Mouse (Mus musculus) olfactory bulb, adult 2 months (tissue): ENCODE measurements at regions not wholly inside any gene's neighbourhood (a gene's known extent, or its start where the extent isn't known, plus 50 kb on each side); places are given as distances from the start of the nearest gene placed in this dataset.

Experiments
- H3K27ac ChIP-seq: fragments of 200-500 bp; 2 replicates; pipeline ENCODE4 v1.5.1; 2012; ENCODE audit warnings: low read depth, low read length; ENCODE audit not compliant: insufficient read depth
- H3K4me1 ChIP-seq: fragments of 200-500 bp; 2 replicates; pipeline ENCODE4 v1.6.1; 2012; ENCODE audit warnings: low read length; ENCODE audit not compliant: control insufficient read depth, insufficient read depth
- H3K4me3 ChIP-seq: fragments of 200-500 bp; 2 replicates; pipeline ENCODE4 v1.5.1; 2012; ENCODE audit warnings: mild to moderate bottlenecking, low read depth, low read length, moderate library complexity; ENCODE audit not compliant: insufficient read depth
- CTCF ChIP-seq: fragments of 200-500 bp; IDR thresholded peaks from 2 replicates; pipeline ENCODE4 v1.5.1; 2012; ENCODE audit warnings: low read depth, mild to moderate bottlenecking, low read length, moderate library complexity; ENCODE audit not compliant: insufficient read depth
- POLR2A ChIP-seq: fragments of 200-500 bp; IDR thresholded peaks from 2 replicates; pipeline ENCODE4 v1.6.1; 2012; ENCODE audit warnings: mild to moderate bottlenecking, low read depth, low read length, moderate library complexity; ENCODE audit not compliant: insufficient read depth
- WGBS: fragments of 180-500 bp; shearing (Covaris S2); methylation state at CpG from one replicate; pipeline ENCODE4 v1.1.7; 2018; 5-methylcytosine and 5-hydroxymethylcytosine counted together

DNA sequence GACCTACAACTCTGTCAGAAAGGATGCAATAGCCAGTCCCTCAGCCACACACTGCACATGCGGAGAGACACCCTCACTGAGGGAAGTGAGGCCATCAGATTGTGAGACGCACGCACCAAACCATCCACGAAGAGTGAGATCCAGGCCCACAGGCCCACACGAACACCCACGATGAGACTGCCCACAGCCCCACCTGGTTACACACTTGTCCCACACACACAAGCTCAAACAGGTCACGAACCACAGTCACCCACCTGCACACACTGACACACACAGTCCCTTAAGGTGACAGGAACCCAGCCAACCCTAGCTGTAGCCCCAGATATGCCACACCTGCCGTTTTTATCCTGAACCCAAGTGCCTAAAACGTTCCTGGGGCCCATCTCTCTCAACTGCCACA, 76.8 kb downstream of the Zfp36l2 start:
- TF ChIP-seq POLR2A: no peak
- no peak for TF ChIP-seq CTCF
- Histone ChIP-seq H3K4me1 (peaks cover 12% of the 10 kb centered on the region), H3K4me3 (no peak overlapping the region), H3K27ac (no peak overlapping the region)
- 92% methylated on average over 9 of the region's 9 CpGs for WGBS

DNA sequence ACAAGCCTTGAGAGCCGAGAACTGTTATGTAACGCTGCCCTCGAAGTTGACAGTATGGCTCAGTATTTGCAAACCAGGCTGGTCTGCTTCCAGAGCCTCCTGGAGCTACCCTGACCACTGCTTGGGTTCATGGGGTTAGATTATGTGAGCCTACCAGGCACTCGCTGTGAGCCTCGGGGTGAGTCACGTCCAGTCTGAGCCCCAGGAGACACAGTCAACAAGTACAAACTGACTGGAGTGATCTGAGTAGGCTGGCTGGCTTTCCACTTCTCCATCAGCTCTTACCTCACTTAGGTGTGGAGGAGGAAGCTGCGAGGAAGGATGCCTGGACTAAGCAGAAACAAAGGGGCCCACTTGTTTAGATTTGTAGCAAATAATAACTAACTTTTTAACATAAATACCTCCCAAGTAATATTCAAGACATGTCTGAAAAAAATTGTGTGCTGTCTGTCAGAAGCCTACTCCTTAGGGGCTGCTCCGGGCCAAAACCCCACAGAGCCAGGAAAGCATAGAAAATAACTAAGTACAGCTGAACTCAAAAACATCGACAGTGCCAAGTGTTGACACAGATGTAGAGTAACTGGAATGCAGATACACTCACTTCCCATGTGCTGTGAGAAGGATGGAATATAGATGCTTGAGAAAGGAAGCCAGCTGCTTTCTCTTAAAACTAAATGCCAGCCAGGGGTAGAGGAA, 77.6 kb downstream of the Zfp36l2 start:
- WGBS: 81% methylated on average over 9 of the region's 9 CpGs
- H3K4me3 ChIP-seq: no peak overlapping the region
- no peak overlapping the region for H3K27ac ChIP-seq
- no peak for TF ChIP-seq CTCF
- peaks cover 10% of the 10 kb centered on the region for H3K4me1 ChIP-seq

DNA sequence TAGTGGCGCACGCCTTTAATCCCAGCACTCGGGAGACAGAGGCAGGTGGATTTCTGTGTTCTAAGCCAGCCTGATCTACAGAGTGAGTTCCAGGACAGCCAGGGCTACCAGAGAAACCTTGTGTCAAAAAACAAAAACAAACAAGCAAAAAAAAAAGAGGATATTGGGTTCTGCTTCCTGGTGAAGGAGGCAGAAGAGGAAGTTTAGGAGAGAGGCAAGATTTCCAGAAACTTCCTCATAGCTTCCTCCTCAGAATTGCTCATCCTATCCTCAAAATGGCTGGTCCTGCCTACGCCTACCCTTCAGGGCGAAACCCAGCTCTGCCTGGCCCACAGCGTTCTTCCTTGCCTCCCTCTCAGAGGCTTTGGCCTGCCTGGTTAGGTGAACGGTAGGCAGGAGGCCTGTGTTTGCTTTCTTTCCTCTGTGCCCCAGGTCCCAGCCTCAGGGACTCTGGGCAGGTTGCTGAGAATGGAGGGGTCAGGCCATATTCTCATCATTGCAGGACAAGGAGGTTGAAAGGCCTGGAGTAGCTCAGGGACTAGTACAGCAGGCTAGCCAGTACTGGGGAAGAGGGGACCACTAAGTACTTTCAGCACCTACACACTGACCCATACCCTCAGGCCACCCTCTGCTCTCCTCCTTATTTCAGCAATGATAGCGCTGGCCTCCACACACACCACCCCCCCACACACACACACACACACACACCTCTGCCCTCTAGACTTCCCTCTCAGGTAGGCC, 79.6 kb downstream of the Zfp36l2 start:
- 95% methylated on average over 8 of the region's 8 CpGs for WGBS
- no peak for TF ChIP-seq POLR2A
- TF ChIP-seq CTCF: no peak
- Histone ChIP-seq H3K4me3 (no peak overlapping the region), H3K4me1 (0 out of 2 replicates have a peak, but pooled peaks cover 4% of the 10 kb centered on the region), H3K27ac (no peak overlapping the region)

DNA sequence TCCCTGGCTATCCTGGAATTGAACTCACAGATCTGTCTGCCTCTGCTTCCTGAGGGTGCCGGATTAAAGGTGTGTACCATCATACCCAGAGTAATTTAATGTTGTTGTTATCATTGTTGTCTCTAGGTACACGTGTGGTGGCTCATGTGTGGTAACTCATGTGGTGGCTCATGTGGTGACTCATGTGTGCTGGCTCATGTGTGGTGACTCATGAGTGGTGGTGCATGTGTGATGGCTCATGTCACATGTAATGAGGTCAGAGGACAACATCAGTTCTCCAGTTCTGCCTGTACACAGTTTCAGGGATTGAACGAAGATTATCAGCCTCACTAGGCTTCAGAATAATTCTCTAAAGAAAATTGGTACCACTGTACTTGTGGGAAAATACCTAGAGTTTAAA, 80.2 kb downstream of the Zfp36l2 start:
- TF ChIP-seq POLR2A (no peak), CTCF (no peak)
- no peak overlapping the region for H3K27ac ChIP-seq
- WGBS: 78% methylated on average over 3 of the region's 3 CpGs

GRCm38 (mm10) chr17:84104242-84104641, 83.5 kb downstream of the Zfp36l2 start:
- TF ChIP-seq CTCF (no peak), POLR2A (no peak)
- 78% methylated on average over 7 of the region's 7 CpGs for WGBS
- Histone ChIP-seq H3K4me1 (peaks cover 6% of the 10 kb centered on the region; the same call in 1 of the 2 replicates), H3K27ac (no peak overlapping the region), H3K4me3 (no peak overlapping the region)

More for the DNA sequence above, 80.2 kb downstream of the Zfp36l2 start:
- no peak overlapping the region for H3K4me3 ChIP-seq
- 0 out of 2 replicates have a peak, but pooled peaks cover 4% of the 10 kb centered on the region for H3K4me1 ChIP-seq

DNA sequence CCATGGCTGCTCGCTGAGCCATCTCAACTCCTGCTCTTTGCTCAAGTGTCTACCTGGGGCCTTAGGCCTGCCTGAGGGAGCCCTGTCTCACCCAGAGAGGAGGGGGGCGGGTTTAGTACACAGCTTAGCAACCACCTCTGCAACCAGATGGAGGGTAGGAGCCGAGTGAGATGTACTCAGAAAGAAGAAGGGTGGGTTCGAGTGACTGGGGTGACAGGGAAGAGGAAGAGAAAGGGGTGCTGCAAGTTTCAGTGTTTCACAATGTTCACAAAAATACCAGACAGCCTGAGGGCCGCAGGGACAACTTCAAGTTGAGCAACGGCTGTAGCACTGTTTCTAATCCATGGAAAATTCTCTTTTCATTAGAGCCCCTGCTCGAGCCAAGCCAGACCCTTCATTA, 84.4 kb downstream of the Zfp36l2 start:
- WGBS: 81% methylated on average over 7 of the region's 7 CpGs
- TF ChIP-seq POLR2A: no peak
- no peak overlapping the region for H3K27ac ChIP-seq
- peaks cover 6% of the 10 kb centered on the region; the same call in 1 of the 2 replicates for H3K4me1 ChIP-seq
- no peak overlapping the region for H3K4me3 ChIP-seq

DNA sequence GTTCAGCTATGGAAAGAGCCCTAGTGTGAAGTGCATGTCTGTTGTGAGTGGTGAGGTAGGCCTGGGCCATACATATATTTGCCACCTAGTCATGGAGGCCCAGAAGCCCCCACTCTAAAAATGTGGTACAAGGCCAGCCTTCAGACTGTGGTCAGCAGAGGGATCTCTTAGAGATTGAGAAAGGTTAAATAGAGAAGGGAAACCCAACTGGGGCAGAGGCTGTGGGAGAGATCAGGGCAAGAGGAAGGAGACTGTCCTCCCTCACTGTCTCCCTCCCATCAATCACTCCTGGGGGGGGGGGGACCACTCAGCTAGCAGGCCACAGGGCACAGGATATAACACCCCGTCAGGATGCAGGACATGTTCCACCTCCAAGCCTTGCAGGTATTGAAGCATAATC, 86.1 kb downstream of the Zfp36l2 start:
- no peak for TF ChIP-seq POLR2A
- TF ChIP-seq CTCF: no peak
- H3K4me1 ChIP-seq: peaks cover 12% of the 10 kb centered on the region
- 94% methylated on average over 1 of the region's 1 CpGs for WGBS
- no peak overlapping the region for H3K4me3 ChIP-seq
- H3K27ac ChIP-seq: no peak overlapping the region

- no peak overlapping the region for H3K27ac ChIP-seq
- WGBS: 57% methylated on average over 10 of the region's 10 CpGs
- no peak overlapping the region for H3K4me3 ChIP-seq
- peaks cover 21% of the 10 kb centered on the region for H3K4me1 ChIP-seq
- TF ChIP-seq POLR2A (no peak), CTCF (no peak)
Observed at GRCm38 (mm10) chr17:84100523-84100922, 87.2 kb downstream of the Zfp36l2 start.

- WGBS: 90% methylated on average over 9 of the region's 9 CpGs
- TF ChIP-seq POLR2A (no peak), CTCF (no peak)
- Histone ChIP-seq H3K4me3 (no peak overlapping the region), H3K27ac (no peak overlapping the region), H3K4me1 (peaks cover 21% of the 10 kb centered on the region)
Observed at GRCm38 (mm10) chr17:84099737-84100136, 88.0 kb downstream of the Zfp36l2 start.
